Mouse (Mus musculus) kidney, postnatal 36 days (tissue): ENCODE data around the gene Ncaph2.
A peak's percentile ranks its signal among the peaks of the same experiment; 100 is the strongest.

Experiments used
- DNase-seq, 2 experiments: peaks; one replicate each; pipeline ENCODE4 v3.0.0; 2021 to 2022; ENCODE audit warnings: mixed read lengths in 2 of 2

Gene Ncaph2

DNA sequence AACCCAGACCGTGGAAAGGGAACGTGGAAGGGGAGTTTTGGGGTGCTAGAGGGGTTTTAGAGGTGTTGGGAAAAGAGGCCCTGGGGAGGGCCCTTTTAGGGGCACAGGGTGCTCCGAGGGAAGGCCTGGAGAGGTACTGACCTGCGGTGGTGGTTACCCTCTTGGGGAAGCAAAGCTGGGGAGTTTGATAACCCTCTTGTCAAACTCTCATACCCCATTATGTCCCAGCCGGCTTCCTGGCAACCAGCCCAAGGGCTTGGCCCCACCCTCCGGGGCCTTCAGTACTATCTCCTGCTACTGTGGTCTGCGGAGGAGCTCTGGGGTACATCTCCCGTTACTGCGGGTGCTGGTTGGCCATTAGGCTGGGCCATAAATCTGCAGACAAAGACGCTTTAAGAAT, 23.9 kb downstream of the Ncaph2 start:
- peak in 1 of 2 experiments; percentile 49 for DNase-seq

DNA sequence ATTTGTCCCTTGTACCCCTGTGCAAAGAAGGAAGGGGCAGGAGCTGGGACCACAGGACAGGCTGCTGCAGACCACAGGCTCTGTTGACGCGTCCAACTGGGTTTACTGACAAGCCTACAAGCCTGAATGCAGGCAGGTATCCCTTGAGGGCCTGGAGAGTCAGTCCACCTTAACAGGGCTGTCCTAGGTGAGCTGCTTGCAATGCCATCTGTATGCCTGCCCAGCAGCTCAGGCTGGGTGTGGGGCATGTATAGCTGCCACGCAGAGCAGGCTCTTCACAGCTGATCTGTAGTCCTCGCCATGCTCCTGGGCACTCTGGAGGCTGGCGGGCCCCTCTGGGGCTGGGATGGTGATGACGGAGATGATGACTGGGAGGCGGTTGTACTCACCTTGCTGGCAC, 29.1 kb downstream of the Ncaph2 start, which contains the start of gene Klhdc7b:
Klhdc7b (plus strand) TSS at position 301 of the 400 bp plus-strand sequence.
- DNase-seq: no peak

- no peak for DNase-seq
These were observed 31.6 kb downstream of the Ncaph2 start for GRCm38 (mm10) chr15:89387127-89387526.

- DNase-seq: no peak
These were observed 34.6 kb downstream of the Ncaph2 start for GRCm38 (mm10) chr15:89390081-89390480.

GRCm38 (mm10) chr15:89396883-89397282, 41.4 kb downstream of the Ncaph2 start:
- DNase-seq: peak; percentile 39 to 71

- no peak for DNase-seq
These were observed 42.6 kb downstream of the Ncaph2 start for GRCm38 (mm10) chr15:89398146-89398545.

DNA sequence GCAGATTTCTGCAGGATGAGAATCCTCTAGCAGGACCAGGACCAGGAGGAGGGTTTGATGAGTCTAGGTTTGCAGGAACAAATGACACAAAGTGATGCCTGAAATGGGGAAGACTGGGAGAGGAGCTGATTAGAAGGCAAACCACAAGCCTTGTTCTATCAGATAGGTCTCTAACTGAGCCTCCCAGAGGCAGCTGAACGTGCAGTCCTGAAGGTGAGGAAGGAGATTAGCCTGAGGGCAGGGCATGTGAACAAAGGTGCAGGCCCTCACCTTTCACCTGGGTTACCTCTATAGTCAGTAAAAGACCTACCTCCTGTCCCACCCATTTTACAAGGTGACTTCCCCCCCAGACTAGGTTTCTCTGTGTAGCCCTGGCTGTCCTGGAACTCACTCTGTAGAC, 44.2 kb downstream of the Ncaph2 start:
- no peak for DNase-seq

- DNase-seq: no peak
These were observed 47.0 kb downstream of the Ncaph2 start for GRCm38 (mm10) chr15:89402471-89402870.

DNA sequence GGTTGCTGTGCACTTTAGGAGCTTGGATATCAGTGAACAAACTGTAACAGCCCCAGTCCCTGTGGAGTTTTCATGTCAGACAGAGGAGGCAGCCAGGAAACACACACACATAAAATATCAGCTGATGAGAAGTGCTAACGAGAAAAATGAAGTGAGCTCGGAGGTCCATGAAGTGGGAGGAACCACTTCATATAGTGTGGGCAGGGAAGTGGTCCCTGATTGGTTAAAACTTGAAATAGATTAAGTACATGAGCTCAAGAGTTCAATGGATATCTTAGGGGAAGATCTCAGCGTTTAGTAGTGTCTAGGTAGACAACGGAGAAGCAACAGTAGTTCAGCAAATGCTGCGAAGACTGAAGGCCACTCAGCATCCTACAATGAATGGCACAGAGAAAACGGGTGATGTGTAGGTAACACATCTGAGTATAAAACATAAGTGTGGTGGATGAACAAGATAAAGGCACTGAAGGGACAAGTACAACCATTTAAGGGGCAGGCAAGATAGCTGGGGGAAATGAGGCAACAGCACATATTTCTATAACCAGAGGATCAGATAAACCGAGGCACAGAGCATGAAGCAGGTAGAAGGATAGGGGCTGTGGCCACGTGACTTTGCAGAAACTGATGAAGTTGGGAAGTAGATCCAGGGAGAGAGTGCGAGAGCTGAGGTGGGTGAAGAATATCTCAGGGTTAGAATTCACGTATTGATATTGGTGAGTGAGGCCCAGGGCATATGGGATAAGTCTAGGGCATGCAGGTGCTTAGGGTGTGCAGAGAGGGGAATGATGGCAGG, 49.5 kb downstream of the Ncaph2 start:
- no peak for DNase-seq

DNA sequence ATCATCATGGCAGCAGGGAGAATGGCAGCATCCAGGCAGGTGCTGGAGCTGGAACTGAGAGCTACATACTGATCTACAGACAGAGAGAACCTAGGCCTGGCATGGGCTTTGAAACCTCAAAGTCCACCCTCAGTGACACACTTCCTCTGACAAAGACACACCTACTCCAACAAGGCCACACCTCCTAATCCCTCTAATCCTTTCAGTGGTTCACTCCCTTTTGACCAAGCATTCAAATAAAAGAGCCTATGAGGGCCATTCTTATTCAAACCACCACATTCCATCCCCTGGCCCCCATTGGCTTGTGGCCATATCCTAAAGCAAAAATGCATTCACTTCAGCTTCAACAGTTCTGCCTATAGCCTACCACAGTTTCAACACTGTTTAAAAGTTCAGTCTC, 51.2 kb downstream of the Ncaph2 start:
- DNase-seq: no peak

DNA sequence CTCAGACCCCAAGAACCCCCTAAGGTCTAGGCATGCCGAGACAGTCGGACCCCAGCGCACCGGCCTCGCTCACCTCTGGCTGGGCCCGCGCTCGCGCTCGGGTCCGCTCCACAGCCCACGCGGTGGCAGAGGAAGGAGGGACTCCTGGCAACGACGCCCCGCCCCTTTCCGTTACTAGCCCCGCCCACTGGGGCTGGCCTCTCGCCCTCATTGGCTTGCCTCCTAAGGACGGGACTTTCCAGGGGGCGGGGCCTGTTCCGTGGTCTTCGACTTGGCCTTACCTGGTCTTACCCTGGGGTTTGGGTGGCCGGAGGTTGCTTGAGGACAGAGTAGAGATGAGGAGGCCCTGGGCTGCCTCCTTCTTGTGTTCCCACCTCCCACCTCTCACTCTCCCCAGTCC, 54.6 kb downstream of the Ncaph2 start, which contains the start of gene Syce3:
Syce3 (minus strand) TSS at position 386 of the 400 bp plus-strand sequence.
- DNase-seq: no peak

- DNase-seq: no peak
These were observed 59.8 kb downstream of the Ncaph2 start for GRCm38 (mm10) chr15:89415282-89415681.

DNA sequence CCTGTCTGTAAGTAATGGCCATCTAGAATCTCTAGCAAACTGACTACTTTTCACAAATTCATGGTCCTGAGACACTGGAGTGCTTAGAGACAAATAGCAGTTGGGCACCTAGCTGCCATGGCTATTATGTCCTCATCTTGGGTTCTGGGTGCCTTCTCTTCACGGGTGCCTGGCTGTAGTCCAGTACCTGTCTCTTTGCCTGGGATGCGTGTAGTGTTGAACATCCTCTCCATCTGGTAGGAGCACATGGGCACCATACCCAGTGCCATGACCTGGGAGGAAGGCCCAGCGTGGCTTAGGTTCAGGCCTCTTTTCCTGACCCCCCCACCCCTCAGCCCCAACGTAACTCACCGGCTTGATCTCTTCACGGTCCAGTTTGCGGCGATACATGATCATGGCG, 66.4 kb downstream of the Ncaph2 start:
- no peak for DNase-seq
